ENCODE assay signal across 9 mouse cellular contexts in the genomic region with DNA sequence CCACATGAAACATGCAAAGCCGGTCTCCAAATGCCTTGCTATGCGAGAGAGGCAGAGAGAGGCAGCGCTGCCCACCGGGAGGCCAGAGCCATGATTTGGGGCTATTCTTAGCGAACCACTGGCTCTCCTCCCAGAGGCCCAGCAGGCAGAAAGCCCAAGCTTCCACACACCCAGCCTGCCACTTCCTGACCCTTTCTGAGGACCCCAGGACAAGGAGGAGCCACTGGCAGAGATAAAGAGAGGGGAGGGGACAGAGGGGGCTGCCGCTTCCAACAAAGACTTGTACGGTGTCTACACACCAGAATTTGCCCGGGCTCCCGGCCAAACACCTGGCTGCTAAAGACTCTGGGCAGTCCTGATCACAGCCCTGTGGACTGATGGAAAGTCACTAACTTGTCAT. TPM values are rescaled to one million over a fixed set of nuclear protein-coding genes. Genes with fewer than 3 reads are reported as not detected.
DNase-seq lines count a peak whose midpoint lies in the region; ATAC-seq and TF ChIP-seq lines count a peak whose summit lies in the region.
"Had no signal": no experiment of that assay in that cellular context is flagged by ENCODE, and none has a peak within 500 bp of the region (broad histone marks: within the 10 kb centered on the region; RNA-seq: fewer than 3 reads in every experiment).

No protein-coding gene starts in this region.

- H3K4me1 ChIP-seq in hindbrain, embryonic 10.5 days (replicated peaks): peaks cover 67% of the 10 kb centered on the region
- peaks cover 4% of the 10 kb centered on the region; the same call in 1 of the 2 replicates for H3K4me1 ChIP-seq in hindbrain, embryonic 11.5 days (replicated peaks; ENCODE audit: control insufficient read depth, insufficient read depth, low read length)
- peaks cover 38% of the 10 kb centered on the region for H3K4me1 ChIP-seq in forebrain, embryonic 13.5 days
- peaks cover 62% of the 10 kb centered on the region for H3K4me1 ChIP-seq in hindbrain, embryonic 13.5 days (replicated peaks)
- peaks cover 25% of the 10 kb centered on the region for H3K4me1 ChIP-seq in liver, postnatal 0 days (ENCODE audit: insufficient read depth)
- peaks cover 42% of the 10 kb centered on the region for H3K4me1 ChIP-seq in stomach, embryonic 15.5 days

- H3K9me3 ChIP-seq in hindbrain, embryonic 10.5 days: no peaks in the 10 kb centered on the region
- no peaks in the 10 kb centered on the region for H3K9me3 ChIP-seq in hindbrain, embryonic 11.5 days (ENCODE audit: control insufficient read depth, low read length)
- H3K9me3 ChIP-seq in forebrain, embryonic 13.5 days (replicated peaks): no peaks in the 10 kb centered on the region
- H3K9me3 ChIP-seq in hindbrain, embryonic 13.5 days: no peaks in the 10 kb centered on the region
- no peaks in the 10 kb centered on the region for H3K9me3 ChIP-seq in liver, postnatal 0 days (ENCODE audit: low read length)
- H3K9me3 ChIP-seq in stomach, embryonic 15.5 days: no peaks in the 10 kb centered on the region

- peaks cover 28% of the 10 kb centered on the region for H3K27me3 ChIP-seq in hindbrain, embryonic 10.5 days (ENCODE audit: insufficient read depth, poor library complexity, severe bottlenecking)
- peaks cover 2% of the 10 kb centered on the region; the same call in 1 of the 2 replicates for H3K27me3 ChIP-seq in hindbrain, embryonic 11.5 days (ENCODE audit: control insufficient read depth, insufficient read depth, low read length)
- H3K27me3 ChIP-seq in forebrain, embryonic 13.5 days: peaks cover 13% of the 10 kb centered on the region
- H3K27me3 ChIP-seq in hindbrain, embryonic 13.5 days: peaks cover 30% of the 10 kb centered on the region
- H3K27me3 ChIP-seq in liver, postnatal 0 days (ENCODE audit: insufficient read depth, low read length): peaks cover 16% of the 10 kb centered on the region; the same call in 1 of the 2 replicates
- no peaks in the 10 kb centered on the region for H3K27me3 ChIP-seq in stomach, embryonic 15.5 days (replicated peaks)

- WGBS in hindbrain, embryonic 10.5 days: 4% methylated on average over 9 of the region's 9 CpGs
- 9% methylated on average over 9 of the region's 9 CpGs for WGBS in hindbrain, embryonic 11.5 days
- 11% methylated on average over 9 of the region's 9 CpGs for WGBS in forebrain, embryonic 13.5 days
- 4% methylated on average over 9 of the region's 9 CpGs for WGBS in hindbrain, embryonic 13.5 days
- 26% methylated on average over 9 of the region's 9 CpGs for WGBS in liver, postnatal 0 days (ENCODE audit: insufficient replicate concordance)
- 21% methylated on average over 9 of the region's 9 CpGs for WGBS in stomach, embryonic 15.5 days

- H3K36me3 ChIP-seq in hindbrain, embryonic 10.5 days: no peaks in the 10 kb centered on the region
- no peaks in the 10 kb centered on the region for H3K36me3 ChIP-seq in hindbrain, embryonic 11.5 days (ENCODE audit: control insufficient read depth, insufficient read depth, low read length)
- no peaks in the 10 kb centered on the region for H3K36me3 ChIP-seq in forebrain, embryonic 13.5 days (ENCODE audit: poor library complexity, severe bottlenecking)
- no peaks in the 10 kb centered on the region for H3K36me3 ChIP-seq in hindbrain, embryonic 13.5 days
- H3K36me3 ChIP-seq in liver, postnatal 0 days (replicated peaks; ENCODE audit: insufficient read depth, low read length): no peaks in the 10 kb centered on the region
- H3K36me3 ChIP-seq in stomach, embryonic 15.5 days: no peaks in the 10 kb centered on the region

- ATAC-seq in hindbrain, embryonic 11.5 days (ENCODE audit: low FRiP score): no peak
- no peak for ATAC-seq in forebrain, embryonic 13.5 days
- ATAC-seq in hindbrain, embryonic 13.5 days (ENCODE audit: low FRiP score): no peak
- no peak for ATAC-seq in liver, postnatal 0 days
- ATAC-seq in stomach, embryonic 15.5 days (ENCODE audit: insufficient read depth, low FRiP score, low read depth): no peak

- peak; percentile 28 for DNase-seq in hindbrain, embryonic 10.5 days (ENCODE audit: low spot score)
- DNase-seq in hindbrain, embryonic 11.5 days (ENCODE audit: low spot score): no peak
- no peak for DNase-seq in liver, postnatal 0 days
- DNase-seq in left cerebral cortex, adult 8-10 months (ENCODE audit: low spot score in 2 of 2): no peak
- DNase-seq in frontal cortex, postnatal 36 days (ENCODE audit: low spot score in 2 of 2): no peak

- peak overlapping the region; percentile 74 for H3K4me3 ChIP-seq in hindbrain, embryonic 10.5 days
- H3K4me3 ChIP-seq in hindbrain, embryonic 11.5 days (ENCODE audit: low read depth, low read length): no peak overlapping the region
- H3K4me3 ChIP-seq in forebrain, embryonic 13.5 days: no peak overlapping the region
- H3K4me3 ChIP-seq in hindbrain, embryonic 13.5 days: peak overlapping the region; percentile 68
- H3K4me3 ChIP-seq in liver, postnatal 0 days (ENCODE audit: low read depth, low read length): no peak overlapping the region
- H3K4me3 ChIP-seq in stomach, embryonic 15.5 days (replicated peaks): no peak overlapping the region; the same call in 1 of the 2 replicates
- H3K4me3 ChIP-seq: erythroblast, embryonic 14.5 days had no signal

- TF ChIP-seq CTCF in liver, postnatal 0 days (IDR thresholded peaks at IDR 0.05; ENCODE audit: low read depth): no peak

- no peak overlapping the region for H3K9ac ChIP-seq in hindbrain, embryonic 11.5 days (ENCODE audit: low read depth, low read length)
- no peak overlapping the region for H3K9ac ChIP-seq in forebrain, embryonic 13.5 days
- H3K9ac ChIP-seq in hindbrain, embryonic 13.5 days: peak overlapping the region; percentile 53
- H3K9ac ChIP-seq in liver, postnatal 0 days (replicated peaks): no peak overlapping the region
- no peak overlapping the region for H3K9ac ChIP-seq in stomach, embryonic 15.5 days

- TF ChIP-seq EP300 in liver, postnatal 0 days (IDR thresholded peaks at IDR 0.05; ENCODE audit: low read depth): no peak

- H3K4me2 ChIP-seq in hindbrain, embryonic 11.5 days (replicated peaks; ENCODE audit: low read depth, low read length): no peak overlapping the region
- peak overlapping the region; percentile 25; the same call in 1 of the 2 replicates for H3K4me2 ChIP-seq in forebrain, embryonic 13.5 days
- peak overlapping the region; percentile 87 for H3K4me2 ChIP-seq in hindbrain, embryonic 13.5 days
- 0 out of 2 replicates have a peak overlapping the region, but pooled peaks have one; percentile 18 for H3K4me2 ChIP-seq in liver, postnatal 0 days (ENCODE audit: low read depth, low read length)
- peak overlapping the region; percentile 96 for H3K4me2 ChIP-seq in stomach, embryonic 15.5 days

- H3K27ac ChIP-seq in hindbrain, embryonic 10.5 days: peak overlapping the region; percentile 89
- no peak overlapping the region for H3K27ac ChIP-seq in hindbrain, embryonic 11.5 days (ENCODE audit: low read depth, low read length)
- 0 out of 2 replicates have a peak overlapping the region, but pooled peaks have one; percentile 6 for H3K27ac ChIP-seq in forebrain, embryonic 13.5 days
- peak overlapping the region; percentile 74 for H3K27ac ChIP-seq in hindbrain, embryonic 13.5 days
- no peak overlapping the region for H3K27ac ChIP-seq in liver, postnatal 0 days (ENCODE audit: low read depth)
- peak overlapping the region; percentile 35; the same call in 1 of the 2 replicates for H3K27ac ChIP-seq in stomach, embryonic 15.5 days

RNA-seq across cellular contexts. Expression of a gene that starts 3.1 kb away (rescaled TPM):
- polyA plus RNA-seq in hindbrain, embryonic 10.5 days (2016; fragmentation: Nextera tagmentation; extraction: Ambion mirVana): 35.7 and 40.3 TPM in 2 replicates
- polyA plus RNA-seq in hindbrain, embryonic 11.5 days (2014; fragmentation: Nextera tagmentation; extraction: Ambion mirVana): 13.6 and 15.9 TPM in 2 replicates
- 13.2 and 16.3 TPM in 2 replicates for polyA plus RNA-seq in forebrain, embryonic 13.5 days (2015; fragmentation: Nextera tagmentation; extraction: Ambion mirVana)
- 29.4 and 30.8 TPM in 2 replicates for polyA plus RNA-seq in hindbrain, embryonic 13.5 days (2015; fragmentation: Nextera tagmentation; extraction: Ambion mirVana)
- polyA plus RNA-seq in liver, postnatal 0 days (2015; fragmentation: Nextera tagmentation; extraction: Ambion mirVana): 3.7 and 3.8 TPM in 2 replicates
- polyA plus RNA-seq in stomach, embryonic 15.5 days (2015; fragmentation: Nextera tagmentation; extraction: Ambion mirVana): 16.9 and 18.7 TPM in 2 replicates
- 10 to 100 TPM; 10.6 to 15.2 (median 13.0) TPM for total RNA-seq in left cerebral cortex, adult 8-10 months (2022)

RNA-seq across cellular contexts. Expression of a gene that starts 37.6 kb away (rescaled TPM):
- 0.12 and 0.24 TPM in 2 replicates for polyA plus RNA-seq in hindbrain, embryonic 10.5 days (2016; fragmentation: Nextera tagmentation; extraction: Ambion mirVana)
- 0.12 TPM in 1 of 2 replicates, not detected in the other for polyA plus RNA-seq in hindbrain, embryonic 11.5 days (2014; fragmentation: Nextera tagmentation; extraction: Ambion mirVana)
- polyA plus RNA-seq in forebrain, embryonic 13.5 days (2015; fragmentation: Nextera tagmentation; extraction: Ambion mirVana): 0.08 TPM in 1 of 2 replicates, not detected in the other
- 0.09 TPM in 1 of 2 replicates, not detected in the other for polyA plus RNA-seq in hindbrain, embryonic 13.5 days (2015; fragmentation: Nextera tagmentation; extraction: Ambion mirVana)
- polyA plus RNA-seq in liver, postnatal 0 days (2015; fragmentation: Nextera tagmentation; extraction: Ambion mirVana): 0.08 and 0.19 TPM in 2 replicates
- 0.15 and 0.18 TPM in 2 replicates for polyA plus RNA-seq in stomach, embryonic 15.5 days (2015; fragmentation: Nextera tagmentation; extraction: Ambion mirVana)
- total RNA-seq in left cerebral cortex, adult 8-10 months (2022): under 1 TPM; 0.21 to 0.30 (median 0.22) TPM

Comparison
In these comparisons a context has a peak if more than half of its experiments do, and no peak if none do; other contexts are left out.
1. H3K27ac ChIP-seq: peak in hindbrain, embryonic 10.5 days (single experiment), forebrain, embryonic 13.5 days (single experiment), hindbrain, embryonic 13.5 days (single experiment) and stomach, embryonic 15.5 days (single experiment); none in hindbrain, embryonic 11.5 days (single experiment) and liver, postnatal 0 days (single experiment).
2. H3K4me3 ChIP-seq: peak in hindbrain, embryonic 10.5 days (single experiment) and hindbrain, embryonic 13.5 days (single experiment); none in hindbrain, embryonic 11.5 days (single experiment), forebrain, embryonic 13.5 days (single experiment), liver, postnatal 0 days (single experiment) and stomach, embryonic 15.5 days (single experiment).